Mouse (Mus musculus) spleen, adult 2 months (tissue): ENCODE measurements around the gene Rab33b.

Source experiments
- CTCF ChIP-seq: fragments of 200-500 bp; IDR thresholded peaks from 2 replicates; pipeline ENCODE4 v1.5.1; 2011; ENCODE audit warnings: mild to moderate bottlenecking, inconsistent platforms; ENCODE audit not compliant: insufficient read depth, insufficient read length, insufficient replicate concordance; ENCODE audit errors: extremely low read depth
- POLR2A ChIP-seq: fragments of 200-500 bp; IDR thresholded peaks from 2 replicates; pipeline ENCODE4 v1.6.1; 2011; ENCODE audit warnings: low read depth, low read length, inconsistent platforms

GRCm38 (mm10) chr3:51468530-51468929 lies 15.2 kb upstream of the Rab33b start:
- TF ChIP-seq POLR2A = no peak
- TF ChIP-seq CTCF = no peak
